Mouse (Mus musculus) ES-Bruce4 (cell line): ENCODE data around the gene Shisa8.

Source experiments
- CTCF ChIP-seq: IDR thresholded peaks from one replicate; pipeline ENCODE4 v1.8.1; 2011; ENCODE audit warnings: low read depth, low read length
- EP300 ChIP-seq: IDR thresholded peaks from 2 replicates; pipeline ENCODE4 v1.6.1; 2011; ENCODE audit warnings: low read depth, low read length; ENCODE audit not compliant: insufficient read depth
- POLR2A ChIP-seq: IDR thresholded peaks from one replicate; pipeline ENCODE4 v1.8.1; 2011; ENCODE audit warnings: low read length; ENCODE audit not compliant: insufficient read depth

- TF ChIP-seq CTCF (no peak), EP300 (no peak), POLR2A (no peak)
Measured at GRCm38 (mm10) chr15:82184183-82184582, 28.4 kb downstream of the Shisa8 start.
